Mouse (Mus musculus): ENCODE data around the gene 6430531B16Rik. TPM values are rescaled to one million over a fixed set of nuclear protein-coding genes. Genes with fewer than 3 reads are reported as not detected.

6430531B16Rik gene
- total RNA-seq (2014; rRNA removed) (1.6 and 2.7 TPM in 2 replicates), polyA plus RNA-seq (2015; fragmentation: Nextera tagmentation; extraction: Ambion mirVana) (1.3 and 2.0 TPM in 2 replicates)

GRCm38 (mm10) chr7:139978278-139978892 lies at the start of gene 6430531B16Rik:
TSS of gene 6430531B16Rik (minus strand) at chr7:139978755.
- WGBS = 4% methylated on average over 32 of the region's 32 CpGs
- ATAC-seq (peak; percentile 99), DNase-seq (peak; percentile 93)
- H3K9ac ChIP-seq = peak within 1 kb of the TSS; percentile 58
- no peaks in the 10 kb centered on the region for H3K9me3 ChIP-seq (ENCODE audit: low read length)
- H3K36me3 ChIP-seq (ENCODE audit: insufficient read depth) = no peaks in the 10 kb centered on the region
- peak within 1 kb of the TSS; percentile 48 for H3K4me3 ChIP-seq (ENCODE audit: low read depth, low read length)
- H3K4me1 ChIP-seq (ENCODE audit: insufficient read depth) = 0 out of 2 replicates have a peak, but pooled peaks cover 4% of the 10 kb centered on the region
- peak within 1 kb of the TSS; percentile 47 for H3K27ac ChIP-seq (ENCODE audit: low read depth, low read length)
- H3K27me3 ChIP-seq (ENCODE audit: insufficient read depth, low read length) = no peaks in the 10 kb centered on the region
- peak within 1 kb of the TSS; percentile 75 for H3K4me2 ChIP-seq (ENCODE audit: low read depth)
- no peak for TF ChIP-seq CTCF (IDR thresholded peaks at IDR 0.05; ENCODE audit: low read depth)

GRCm38 (mm10) chr7:140011336-140011735 lies 32.8 kb upstream of the 6430531B16Rik start:
- no peak overlapping the region for H3K4me2 ChIP-seq (ENCODE audit: low read depth)
- DNase-seq (no peak), ATAC-seq (no peak)
- H3K4me1 ChIP-seq (ENCODE audit: insufficient read depth) = no peaks in the 10 kb centered on the region
- no peaks in the 10 kb centered on the region for H3K27me3 ChIP-seq (ENCODE audit: insufficient read depth, low read length)
- no peak for TF ChIP-seq CTCF (IDR thresholded peaks at IDR 0.05; ENCODE audit: low read depth)
- H3K36me3 ChIP-seq (ENCODE audit: insufficient read depth) = peaks cover 15% of the 10 kb centered on the region
- 95% methylated on average over 17 of the region's 17 CpGs for WGBS
- H3K27ac ChIP-seq (ENCODE audit: low read depth, low read length) = no peak overlapping the region
- no peaks in the 10 kb centered on the region for H3K9me3 ChIP-seq (ENCODE audit: low read length)
- H3K4me3 ChIP-seq (ENCODE audit: low read depth, low read length) = no peak overlapping the region
- H3K9ac ChIP-seq = no peak overlapping the region

GRCm38 (mm10) chr7:140007781-140008180 lies 29.2 kb upstream of the 6430531B16Rik start:
- no peaks in the 10 kb centered on the region for H3K27me3 ChIP-seq (ENCODE audit: insufficient read depth, low read length)
- DNase-seq = no peak
- no peak overlapping the region for H3K9ac ChIP-seq
- no peak overlapping the region for H3K4me3 ChIP-seq (ENCODE audit: low read depth, low read length)
- 95% methylated on average over 9 of the region's 9 CpGs for WGBS
- H3K36me3 ChIP-seq (ENCODE audit: insufficient read depth) = peaks cover 37% of the 10 kb centered on the region
- no peak for TF ChIP-seq CTCF (IDR thresholded peaks at IDR 0.05; ENCODE audit: low read depth)
- no peak for ATAC-seq
- H3K4me1 ChIP-seq (ENCODE audit: insufficient read depth) = no peaks in the 10 kb centered on the region
- no peak overlapping the region for H3K27ac ChIP-seq (ENCODE audit: low read depth, low read length)
- no peak overlapping the region for H3K4me2 ChIP-seq (ENCODE audit: low read depth)
- no peaks in the 10 kb centered on the region for H3K9me3 ChIP-seq (ENCODE audit: low read length)

GRCm38 (mm10) chr7:140006861-140007611 lies 28.5 kb upstream of the 6430531B16Rik start:
- 93% methylated on average over 9 of the region's 9 CpGs for WGBS
- Histone ChIP-seq H3K9me3 (ENCODE audit: low read length) (no peaks in the 10 kb centered on the region), H3K9ac (no peak overlapping the region), H3K36me3 (ENCODE audit: insufficient read depth) (peaks cover 37% of the 10 kb centered on the region), H3K4me3 (ENCODE audit: low read depth, low read length) (no peak overlapping the region), H3K27ac (ENCODE audit: low read depth, low read length) (no peak overlapping the region), H3K4me2 (ENCODE audit: low read depth) (no peak overlapping the region), H3K4me1 (ENCODE audit: insufficient read depth) (no peaks in the 10 kb centered on the region), H3K27me3 (ENCODE audit: insufficient read depth, low read length) (no peaks in the 10 kb centered on the region)
- ATAC-seq = no peak
- no peak for TF ChIP-seq CTCF (IDR thresholded peaks at IDR 0.05; ENCODE audit: low read depth)
- no peak for DNase-seq

- Histone ChIP-seq H3K9me3 (ENCODE audit: low read length) (no peaks in the 10 kb centered on the region), H3K9ac (no peak overlapping the region), H3K4me1 (ENCODE audit: insufficient read depth) (no peaks in the 10 kb centered on the region), H3K36me3 (ENCODE audit: insufficient read depth) (peaks cover 52% of the 10 kb centered on the region), H3K27ac (ENCODE audit: low read depth, low read length) (no peak overlapping the region), H3K27me3 (ENCODE audit: insufficient read depth, low read length) (no peaks in the 10 kb centered on the region), H3K4me3 (ENCODE audit: low read depth, low read length) (no peak overlapping the region), H3K4me2 (ENCODE audit: low read depth) (no peak overlapping the region)
- 96% methylated on average over 8 of the region's 8 CpGs for WGBS
- no peak for TF ChIP-seq CTCF (IDR thresholded peaks at IDR 0.05; ENCODE audit: low read depth)
- ATAC-seq (no peak), DNase-seq (no peak)
Measured at GRCm38 (mm10) chr7:140004666-140005065, 26.1 kb upstream of the 6430531B16Rik start.

GRCm38 (mm10) chr7:140001086-140001740 lies 22.7 kb upstream of the 6430531B16Rik start:
- Histone ChIP-seq H3K27ac (ENCODE audit: low read depth, low read length) (no peak overlapping the region), H3K27me3 (ENCODE audit: insufficient read depth, low read length) (no peaks in the 10 kb centered on the region), H3K9me3 (ENCODE audit: low read length) (no peaks in the 10 kb centered on the region), H3K4me3 (ENCODE audit: low read depth, low read length) (no peak overlapping the region), H3K36me3 (ENCODE audit: insufficient read depth) (peaks cover 73% of the 10 kb centered on the region), H3K9ac (no peak overlapping the region), H3K4me1 (ENCODE audit: insufficient read depth) (no peaks in the 10 kb centered on the region), H3K4me2 (ENCODE audit: low read depth) (no peak overlapping the region)
- DNase-seq (no peak), ATAC-seq (no peak)
- no peak for TF ChIP-seq CTCF (IDR thresholded peaks at IDR 0.05; ENCODE audit: low read depth)
- WGBS = 46% methylated on average over 12 of the region's 12 CpGs

All from forebrain, postnatal 0 days (tissue).